Mouse (Mus musculus) bone marrow, adult 2 months (tissue): ENCODE results near the gene Necab3.

Source experiments
- CTCF ChIP-seq: fragments of 200-500 bp; IDR thresholded peaks from 2 replicates; pipeline ENCODE4 v1.5.1; 2011; ENCODE audit warnings: low read length, control low read depth; ENCODE audit not compliant: control insufficient read depth, insufficient read depth
- POLR2A ChIP-seq: fragments of 200-500 bp; IDR thresholded peaks from 2 replicates; pipeline ENCODE4 v1.6.1; 2011; ENCODE audit warnings: low read depth, mild to moderate bottlenecking, control low read depth, low read length, borderline replicate concordance; ENCODE audit not compliant: control insufficient read depth

GRCm38 (mm10) chr2:154517424-154517823, 41.3 kb downstream of the Necab3 start:
- no peak for TF ChIP-seq POLR2A
- no peak for TF ChIP-seq CTCF
